Mouse (Mus musculus): Measurements from ENCODE around the gene Mfsd13b. TPM values are rescaled to one million over a fixed set of nuclear protein-coding genes. Genes with fewer than 3 reads are reported as not detected.
"Not testable (repeated sequence)": the region's sequence is repeated elsewhere in the genome, so short reads cannot be mapped to it uniquely, and the experiment has no call there.

Mfsd13b gene
- total RNA-seq, 2 experiments from 2014 or later, result not detected

- DNase-seq (ENCODE audit: low spot score in 2 of 2), result peak; percentile 24 to 49
Measured at GRCm38 (mm10) chr7:120980931-120981924, 1.1 kb upstream of the Mfsd13b start.

- no peak for DNase-seq (ENCODE audit: low spot score in 2 of 2)
Measured at GRCm38 (mm10) chr7:120982968-120983367, 659 bp downstream of the Mfsd13b start.

- DNase-seq (ENCODE audit: low spot score in 2 of 2), result no peak
Measured at GRCm38 (mm10) chr7:120991191-120991590, 8.9 kb downstream of the Mfsd13b start.

GRCm38 (mm10) chr7:120999021-120999530, 16.8 kb downstream of the Mfsd13b start:
- DNase-seq (ENCODE audit: low spot score in 2 of 2), result peak in 1 of 2 experiments; percentile 7

GRCm38 (mm10) chr7:121000065-121000822, 17.9 kb downstream of the Mfsd13b start:
- DNase-seq (ENCODE audit: low spot score in 2 of 2), result no peak

GRCm38 (mm10) chr7:121001879-121002278, 19.6 kb downstream of the Mfsd13b start:
- DNase-seq (ENCODE audit: low spot score in 2 of 2), result no peak

- DNase-seq (ENCODE audit: low spot score in 2 of 2), result no peak
Measured at GRCm38 (mm10) chr7:121002407-121002928, 20.2 kb downstream of the Mfsd13b start.

- no peak for DNase-seq (ENCODE audit: low spot score in 2 of 2)
Measured at GRCm38 (mm10) chr7:121003793-121004418, 21.6 kb downstream of the Mfsd13b start.

- DNase-seq (ENCODE audit: low spot score in 2 of 2), result no peak
Measured at GRCm38 (mm10) chr7:121011794-121012689, 29.7 kb downstream of the Mfsd13b start.

- no peak for DNase-seq (ENCODE audit: low spot score in 2 of 2)
Measured at GRCm38 (mm10) chr7:121014486-121014885, 32.2 kb downstream of the Mfsd13b start.

- no peak for DNase-seq (ENCODE audit: low spot score in 2 of 2)
Measured at GRCm38 (mm10) chr7:121018778-121019177, 36.5 kb downstream of the Mfsd13b start.

GRCm38 (mm10) chr7:121020277-121020676, 38.0 kb downstream of the Mfsd13b start:
- no peak for DNase-seq (ENCODE audit: low spot score in 2 of 2)

- no peak for DNase-seq (ENCODE audit: low spot score in 2 of 2)
Measured at GRCm38 (mm10) chr7:121025221-121026008, 43.1 kb downstream of the Mfsd13b start.

GRCm38 (mm10) chr7:121026300-121026699, 44.0 kb downstream of the Mfsd13b start:
- no peak for DNase-seq (ENCODE audit: low spot score in 2 of 2)

GRCm38 (mm10) chr7:121029947-121030346, 47.6 kb downstream of the Mfsd13b start:
- DNase-seq (ENCODE audit: low spot score in 2 of 2), result not testable (repeated sequence)

GRCm38 (mm10) chr7:121033856-121034652, 51.7 kb downstream of the Mfsd13b start, which contains the start of gene Mettl9:
Gene Mettl9, plus strand, starts transcription at chr7:121034445.
- peak; percentile 88 to 90 for DNase-seq (ENCODE audit: low spot score in 2 of 2)

GRCm38 (mm10) chr7:121034701-121035141, 52.4 kb downstream of the Mfsd13b start:
- DNase-seq (ENCODE audit: low spot score in 2 of 2), result peak; percentile 66 to 69

- peak in 1 of 2 experiments; percentile 56 for DNase-seq (ENCODE audit: low spot score in 2 of 2)
Measured at GRCm38 (mm10) chr7:121035161-121035721, 52.9 kb downstream of the Mfsd13b start.

Data from adrenal gland, adult 18-20 months (tissue).